Mouse (Mus musculus) ovary, adult 18-20 months (tissue): ENCODE measurements around the gene Dgki.
"Not testable (repeated sequence)": the region's sequence is repeated elsewhere in the genome, so short reads cannot be mapped to it uniquely, and the experiment has no call there.

Source experiments
- DNase-seq: peaks from one replicate; pipeline ENCODE4 v3.0.0; 2022; ENCODE audit warnings: low spot score, mixed read lengths

The Dgki gene

GRCm38 (mm10) chr6:37147431-37148022, 152.5 kb downstream of the Dgki start:
- no peak for DNase-seq

- no peak for DNase-seq
These were observed 156.2 kb downstream of the Dgki start for GRCm38 (mm10) chr6:37143867-37144163.

GRCm38 (mm10) chr6:37142991-37143866, 156.8 kb downstream of the Dgki start:
- no peak for DNase-seq

- no peak for DNase-seq
These were observed 161.2 kb downstream of the Dgki start for GRCm38 (mm10) chr6:37138816-37139215.

GRCm38 (mm10) chr6:37131257-37131656, 168.7 kb downstream of the Dgki start:
- DNase-seq = no peak

GRCm38 (mm10) chr6:37120417-37121154, 179.4 kb downstream of the Dgki start:
- DNase-seq = no peak

- DNase-seq = no peak
These were observed 180.8 kb downstream of the Dgki start for GRCm38 (mm10) chr6:37119205-37119604.

GRCm38 (mm10) chr6:37113048-37113447, 186.9 kb downstream of the Dgki start:
- DNase-seq = no peak

- DNase-seq = not testable (repeated sequence)
These were observed 193.7 kb downstream of the Dgki start for GRCm38 (mm10) chr6:37106236-37106635.

- no peak for DNase-seq
These were observed 199.6 kb downstream of the Dgki start for GRCm38 (mm10) chr6:37100413-37100812.

GRCm38 (mm10) chr6:37097356-37098155, 202.4 kb downstream of the Dgki start:
- DNase-seq = peak; percentile 32

GRCm38 (mm10) chr6:37096840-37097305, 203.1 kb downstream of the Dgki start:
- DNase-seq = no peak

GRCm38 (mm10) chr6:37089148-37090111, 210.6 kb downstream of the Dgki start:
- DNase-seq = no peak

- DNase-seq = no peak
These were observed 217.0 kb downstream of the Dgki start for GRCm38 (mm10) chr6:37082990-37083389.

- no peak for DNase-seq
These were observed 227.5 kb downstream of the Dgki start for GRCm38 (mm10) chr6:37072401-37073016.

GRCm38 (mm10) chr6:37069836-37070600, 230.0 kb downstream of the Dgki start:
- no peak for DNase-seq

GRCm38 (mm10) chr6:37068737-37069136, 231.2 kb downstream of the Dgki start:
- DNase-seq = no peak

- DNase-seq = no peak
These were observed 232.6 kb downstream of the Dgki start for GRCm38 (mm10) chr6:37067357-37067756.

GRCm38 (mm10) chr6:37064214-37064830, 235.7 kb downstream of the Dgki start:
- no peak for DNase-seq
